Comparison of ENCODE assay signal across 12 mouse cellular contexts in genomic region chr2:42059986-42060385, GRCm38 (mm10).
"Had no signal": no experiment of that assay in that cellular context is flagged by ENCODE, and none has a peak within 500 bp of the region (broad histone marks: within the 10 kb centered on the region; RNA-seq: fewer than 3 reads in every experiment).

No protein-coding gene starts in this region.

- DNase-seq: kidney, adult 2 months; kidney, postnatal 25 days; layer of hippocampus, adult 9-11 months; liver, embryonic 13.5 days; lung, adult 2 months; lung, postnatal 14 days; lung, postnatal 4 days; midbrain, embryonic 14.5 days; spleen, adult 18-20 months; thymus, adult 18-20 months; thymus, postnatal 36 days had no signal

- ATAC-seq: intestine, postnatal 0 days had no signal
